Mouse (Mus musculus): Measurements from ENCODE around the gene Prnp. TPM values are rescaled to one million over a fixed set of nuclear protein-coding genes. Genes with fewer than 3 reads are reported as not detected.

Prnp gene
- total RNA-seq (2021): 100 to 1,000 TPM; 867 to 903 TPM
- long read RNA-seq, experiment 1, transcript Prnp-201 (3 exons, 2,184 nt): major isoform, 1,658 of 1,951 reads
- long read RNA-seq, experiment 1, partial matches to known transcripts: 244 of 1,951 reads
- long read RNA-seq, experiment 1, other reads (novel, unspliced or antisense): 49 of 1,951 reads
- long read RNA-seq, experiment 2, transcript Prnp-201 (3 exons, 2,184 nt): major isoform, 1,186 of 1,399 reads
- long read RNA-seq, experiment 2, partial matches to known transcripts: 181 of 1,399 reads
- long read RNA-seq, experiment 2, other reads (novel, unspliced or antisense): 32 of 1,399 reads

- DNase-seq (ENCODE audit: low spot score in 2 of 2): peak; percentile 90 to 93
Measured at GRCm38 (mm10) chr2:131909683-131910572, at the start of gene Prnp, which contains the start of gene Prn. Gene Prnp, plus strand, starts transcription at chr2:131909928. Gene Prn, plus strand, starts transcription at chr2:131909957.

- DNase-seq (ENCODE audit: low spot score in 2 of 2): no peak
Measured at GRCm38 (mm10) chr2:131862617-131863275, 47.0 kb upstream of the Prnp start.

- DNase-seq (ENCODE audit: low spot score in 2 of 2): peak in 1 of 2 experiments; percentile 48
Measured at GRCm38 (mm10) chr2:131863472-131863871, 46.3 kb upstream of the Prnp start.

GRCm38 (mm10) chr2:131864262-131864796 lies 45.4 kb upstream of the Prnp start:
- DNase-seq (ENCODE audit: low spot score in 2 of 2): no peak

GRCm38 (mm10) chr2:131866676-131867075 lies 43.1 kb upstream of the Prnp start:
- no peak for DNase-seq (ENCODE audit: low spot score in 2 of 2)

GRCm38 (mm10) chr2:131868983-131869382 lies 40.7 kb upstream of the Prnp start:
- DNase-seq (ENCODE audit: low spot score in 2 of 2): no peak

GRCm38 (mm10) chr2:131873376-131873775 lies 36.4 kb upstream of the Prnp start:
- no peak for DNase-seq (ENCODE audit: low spot score in 2 of 2)

- no peak for DNase-seq (ENCODE audit: low spot score in 2 of 2)
Measured at GRCm38 (mm10) chr2:131876551-131877265, 33.0 kb upstream of the Prnp start.

- DNase-seq (ENCODE audit: low spot score in 2 of 2): no peak
Measured at GRCm38 (mm10) chr2:131881766-131882165, 28.0 kb upstream of the Prnp start.

GRCm38 (mm10) chr2:131883136-131883535 lies 26.6 kb upstream of the Prnp start:
- DNase-seq (ENCODE audit: low spot score in 2 of 2): no peak

GRCm38 (mm10) chr2:131886503-131887160 lies 23.1 kb upstream of the Prnp start:
- no peak for DNase-seq (ENCODE audit: low spot score in 2 of 2)

- no peak for DNase-seq (ENCODE audit: low spot score in 2 of 2)
Measured at GRCm38 (mm10) chr2:131888233-131888632, 21.5 kb upstream of the Prnp start.

- no peak for DNase-seq (ENCODE audit: low spot score in 2 of 2)
Measured at GRCm38 (mm10) chr2:131892534-131892933, 17.2 kb upstream of the Prnp start.

- no peak for DNase-seq (ENCODE audit: low spot score in 2 of 2)
Measured at GRCm38 (mm10) chr2:131895106-131895505, 14.6 kb upstream of the Prnp start.

- no peak for DNase-seq (ENCODE audit: low spot score in 2 of 2)
Measured at GRCm38 (mm10) chr2:131896011-131896410, 13.7 kb upstream of the Prnp start.

- no peak for DNase-seq (ENCODE audit: low spot score in 2 of 2)
Measured at GRCm38 (mm10) chr2:131897336-131898109, 12.2 kb upstream of the Prnp start.

- DNase-seq (ENCODE audit: low spot score in 2 of 2): no peak
Measured at GRCm38 (mm10) chr2:131902423-131902822, 7.3 kb upstream of the Prnp start.

GRCm38 (mm10) chr2:131902867-131903266 lies 6.9 kb upstream of the Prnp start:
- DNase-seq (ENCODE audit: low spot score in 2 of 2): peak; percentile 37 to 48

- no peak for DNase-seq (ENCODE audit: low spot score in 2 of 2)
Measured at GRCm38 (mm10) chr2:131905025-131905424, 4.7 kb upstream of the Prnp start.
